Mouse (Mus musculus): ENCODE measurements at regions not wholly inside any gene's neighbourhood (a gene's known extent, or its start where the extent isn't known, plus 50 kb on each side); places are given as distances from the start of the nearest gene placed in this dataset.
A peak's percentile ranks its signal among the peaks of the same experiment; 100 is the strongest.

DNA sequence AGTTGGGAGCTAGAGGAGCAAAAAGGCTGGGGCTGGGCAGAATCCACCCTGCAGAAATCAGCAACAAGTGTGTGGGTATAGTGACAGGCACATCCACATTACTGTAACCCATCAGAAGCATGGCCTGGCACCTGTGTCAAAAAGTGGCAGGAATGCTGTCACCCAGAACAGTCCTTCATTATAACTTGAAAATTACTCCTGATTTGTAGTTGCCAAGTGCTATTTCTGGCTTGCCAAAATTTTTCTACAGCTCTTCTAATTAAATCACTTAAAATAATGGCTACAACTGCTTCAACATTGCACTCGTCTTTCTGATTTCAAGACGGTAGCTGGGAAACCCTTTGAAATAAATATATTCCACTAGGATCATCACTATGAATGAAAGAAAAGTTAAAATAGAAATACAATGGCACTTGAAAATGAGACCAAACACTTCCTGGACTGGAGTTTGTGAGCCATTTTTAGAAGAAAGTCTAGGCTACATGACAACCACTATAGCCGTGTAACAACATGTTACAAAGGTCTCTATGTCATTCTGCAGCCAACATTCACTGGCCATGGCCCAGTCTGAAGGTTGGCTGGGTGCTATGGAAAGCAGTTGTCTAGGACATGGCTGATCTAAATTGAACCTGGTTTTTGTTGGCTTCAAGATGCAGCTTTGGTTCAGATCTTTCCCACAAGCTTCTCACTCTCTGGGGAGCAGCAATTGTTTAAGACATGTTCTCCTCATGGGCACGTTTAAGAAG is 190.6 kb upstream of the Tapt1 start:
- ATAC-seq: no peak
- no peak for DNase-seq (ENCODE audit: low spot score)
- H3K27me3 ChIP-seq (ENCODE audit: insufficient read depth, low read length): no peaks in the 10 kb centered on the region
- no peaks in the 10 kb centered on the region for H3K36me3 ChIP-seq (ENCODE audit: insufficient read depth, low read length)
- no peak overlapping the region for H3K27ac ChIP-seq
- 56% methylated on average over 4 of the region's 4 CpGs for WGBS
- no peak for TF ChIP-seq CTCF (IDR thresholded peaks at IDR 0.05; ENCODE audit: low read depth)
- no peaks in the 10 kb centered on the region for H3K9me3 ChIP-seq (ENCODE audit: low read length)
- no peak overlapping the region for H3K4me2 ChIP-seq (ENCODE audit: low read depth, low read length)
- H3K4me3 ChIP-seq (ENCODE audit: low read length): no peak overlapping the region
- no peaks in the 10 kb centered on the region for H3K4me1 ChIP-seq (ENCODE audit: insufficient read depth, low read length)
- H3K9ac ChIP-seq (replicated peaks; ENCODE audit: low read length): no peak overlapping the region

GRCm38 (mm10) chr5:44414441-44414840 is 188.0 kb upstream of the Tapt1 start:
- no peak overlapping the region for H3K4me3 ChIP-seq (ENCODE audit: low read length)
- no peaks in the 10 kb centered on the region for H3K36me3 ChIP-seq (ENCODE audit: insufficient read depth, low read length)
- no peaks in the 10 kb centered on the region for H3K27me3 ChIP-seq (ENCODE audit: insufficient read depth, low read length)
- WGBS: 29% methylated on average over 7 of the region's 7 CpGs
- no peaks in the 10 kb centered on the region for H3K4me1 ChIP-seq (ENCODE audit: insufficient read depth, low read length)
- no peaks in the 10 kb centered on the region for H3K9me3 ChIP-seq (ENCODE audit: low read length)
- H3K27ac ChIP-seq: no peak overlapping the region; the same call in 1 of the 2 replicates
- peak; percentile 78 for ATAC-seq
- no peak for TF ChIP-seq CTCF (IDR thresholded peaks at IDR 0.05; ENCODE audit: low read depth)
- no peak overlapping the region for H3K9ac ChIP-seq (replicated peaks; ENCODE audit: low read length)
- DNase-seq (ENCODE audit: low spot score): peak; percentile 78
- H3K4me2 ChIP-seq (ENCODE audit: low read depth, low read length): no peak overlapping the region

DNA sequence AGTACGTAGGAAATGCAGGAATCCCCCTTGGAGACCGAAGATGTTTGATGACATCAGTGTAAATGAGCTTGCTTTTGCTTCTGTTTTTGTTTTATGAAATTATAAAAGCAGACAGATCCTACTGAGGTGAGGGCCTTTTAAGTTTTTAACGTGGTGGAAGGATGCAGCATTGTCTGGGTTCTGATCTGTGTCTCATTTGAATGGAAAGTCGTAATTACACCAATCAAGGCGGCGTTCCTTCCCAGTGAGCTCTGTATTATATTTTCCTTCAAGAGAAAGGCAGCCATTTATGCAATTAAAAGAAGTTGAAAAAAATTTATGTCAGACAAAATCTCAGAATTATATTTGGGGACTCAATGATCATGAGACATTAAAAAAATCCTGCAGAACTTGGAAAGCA is 176.9 kb upstream of the Tapt1 start:
- no peaks in the 10 kb centered on the region for H3K36me3 ChIP-seq (ENCODE audit: insufficient read depth, low read length)
- no peak overlapping the region for H3K4me2 ChIP-seq (ENCODE audit: low read depth, low read length)
- DNase-seq (ENCODE audit: low spot score) (no peak), ATAC-seq (no peak)
- H3K27me3 ChIP-seq (ENCODE audit: insufficient read depth, low read length): no peaks in the 10 kb centered on the region
- H3K4me3 ChIP-seq (ENCODE audit: low read length): no peak overlapping the region
- TF ChIP-seq CTCF (IDR thresholded peaks at IDR 0.05; ENCODE audit: low read depth): no peak
- no peak overlapping the region for H3K27ac ChIP-seq
- H3K9me3 ChIP-seq (ENCODE audit: low read length): no peaks in the 10 kb centered on the region
- no peaks in the 10 kb centered on the region for H3K4me1 ChIP-seq (ENCODE audit: insufficient read depth, low read length)
- 72% methylated on average over 6 of the region's 6 CpGs for WGBS
- H3K9ac ChIP-seq (replicated peaks; ENCODE audit: low read length): no peak overlapping the region

DNA sequence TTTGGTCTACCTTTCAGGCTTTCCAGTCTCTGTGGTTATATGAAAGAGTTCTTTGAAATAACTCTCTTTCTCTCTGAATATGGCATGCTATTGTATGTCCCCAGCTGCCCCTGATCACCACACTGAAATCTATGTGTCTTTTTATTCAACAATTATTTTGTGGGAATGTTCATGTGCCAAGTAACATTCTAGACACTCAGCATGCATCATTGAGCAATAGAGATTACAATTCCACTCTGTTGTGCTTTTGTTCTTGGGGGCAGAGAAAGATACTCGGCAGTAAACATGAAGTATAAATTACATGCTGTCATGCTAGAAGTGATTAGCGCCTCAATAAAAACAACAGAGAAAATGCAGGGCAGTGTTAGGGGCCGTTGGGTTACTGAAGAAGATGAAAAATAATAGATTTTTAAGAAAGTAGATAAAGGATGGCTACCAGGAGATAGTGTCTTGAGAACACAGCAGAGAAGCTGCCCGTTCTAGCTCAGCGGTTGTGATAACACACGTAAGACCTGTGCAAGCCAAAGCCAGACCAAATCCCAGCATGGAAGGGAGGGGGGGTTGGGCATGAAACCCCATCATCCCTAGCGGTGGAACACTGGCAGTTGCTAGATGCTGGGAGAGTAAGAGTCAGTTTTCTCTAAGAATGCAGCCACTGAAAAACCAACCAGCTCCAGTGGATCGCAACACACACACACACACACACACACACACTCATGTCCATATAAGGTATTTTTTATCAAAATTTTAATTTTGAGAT is 174.3 kb upstream of the Tapt1 start:
- Histone ChIP-seq H3K27ac (no peak overlapping the region), H3K4me2 (ENCODE audit: low read depth, low read length) (no peak overlapping the region), H3K36me3 (ENCODE audit: insufficient read depth, low read length) (no peaks in the 10 kb centered on the region), H3K9me3 (ENCODE audit: low read length) (no peaks in the 10 kb centered on the region), H3K4me1 (ENCODE audit: insufficient read depth, low read length) (no peaks in the 10 kb centered on the region), H3K9ac (replicated peaks; ENCODE audit: low read length) (no peak overlapping the region), H3K27me3 (ENCODE audit: insufficient read depth, low read length) (no peaks in the 10 kb centered on the region), H3K4me3 (ENCODE audit: low read length) (no peak overlapping the region)
- 71% methylated on average over 8 of the region's 8 CpGs for WGBS
- no peak for TF ChIP-seq CTCF (IDR thresholded peaks at IDR 0.05; ENCODE audit: low read depth)
- DNase-seq (ENCODE audit: low spot score): no peak
- no peak for ATAC-seq

DNA sequence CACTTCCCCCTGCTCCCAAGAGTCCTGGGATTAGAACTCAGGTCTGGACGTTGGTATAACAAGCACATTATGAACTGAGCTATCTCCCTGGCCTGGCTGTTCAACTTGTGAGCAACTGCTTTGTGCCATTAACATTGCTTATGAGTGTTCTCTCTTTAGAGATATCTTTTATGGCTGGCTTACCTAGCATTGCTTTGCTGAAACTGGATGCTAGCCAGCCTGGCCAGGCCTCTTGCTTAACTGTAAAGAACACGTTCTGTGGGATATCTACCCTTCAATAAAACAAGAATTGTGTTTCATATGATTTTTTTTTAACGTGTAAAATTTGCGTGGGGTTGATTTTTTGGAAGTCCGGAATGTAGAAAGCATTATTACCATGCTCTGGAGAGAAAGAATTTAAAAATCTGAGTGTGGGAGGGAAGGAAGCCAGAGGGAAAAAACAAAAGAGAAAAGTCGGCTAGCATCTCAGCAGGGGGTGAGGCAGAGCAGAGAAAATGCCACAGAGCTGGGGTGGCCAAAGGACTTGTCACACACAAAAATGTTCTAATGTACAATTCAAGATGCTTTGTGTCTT is 160.9 kb upstream of the Tapt1 start:
- Histone ChIP-seq H3K4me3 (ENCODE audit: low read length) (no peak overlapping the region), H3K4me1 (ENCODE audit: insufficient read depth, low read length) (no peaks in the 10 kb centered on the region), H3K27me3 (ENCODE audit: insufficient read depth, low read length) (no peaks in the 10 kb centered on the region), H3K27ac (no peak overlapping the region), H3K9ac (replicated peaks; ENCODE audit: low read length) (no peak overlapping the region), H3K4me2 (ENCODE audit: low read depth, low read length) (no peak overlapping the region), H3K9me3 (ENCODE audit: low read length) (no peaks in the 10 kb centered on the region), H3K36me3 (ENCODE audit: insufficient read depth, low read length) (no peaks in the 10 kb centered on the region)
- ATAC-seq (no peak), DNase-seq (ENCODE audit: low spot score) (no peak)
- no peak for TF ChIP-seq CTCF (IDR thresholded peaks at IDR 0.05; ENCODE audit: low read depth)
- 46% methylated on average over 6 of the region's 6 CpGs for WGBS

GRCm38 (mm10) chr5:44386176-44386575 is 159.8 kb upstream of the Tapt1 start:
- H3K4me3 ChIP-seq (ENCODE audit: low read length): no peak overlapping the region
- H3K4me2 ChIP-seq (ENCODE audit: low read depth, low read length): no peak overlapping the region
- H3K9ac ChIP-seq (replicated peaks; ENCODE audit: low read length): no peak overlapping the region
- H3K27ac ChIP-seq: no peak overlapping the region
- no peak for TF ChIP-seq CTCF (IDR thresholded peaks at IDR 0.05; ENCODE audit: low read depth)
- H3K36me3 ChIP-seq (ENCODE audit: insufficient read depth, low read length): no peaks in the 10 kb centered on the region
- H3K4me1 ChIP-seq (ENCODE audit: insufficient read depth, low read length): no peaks in the 10 kb centered on the region
- H3K27me3 ChIP-seq (ENCODE audit: insufficient read depth, low read length): no peaks in the 10 kb centered on the region
- WGBS: 39% methylated on average over 6 of the region's 6 CpGs
- no peak for ATAC-seq
- no peak for DNase-seq (ENCODE audit: low spot score)
- H3K9me3 ChIP-seq (ENCODE audit: low read length): no peaks in the 10 kb centered on the region

DNA sequence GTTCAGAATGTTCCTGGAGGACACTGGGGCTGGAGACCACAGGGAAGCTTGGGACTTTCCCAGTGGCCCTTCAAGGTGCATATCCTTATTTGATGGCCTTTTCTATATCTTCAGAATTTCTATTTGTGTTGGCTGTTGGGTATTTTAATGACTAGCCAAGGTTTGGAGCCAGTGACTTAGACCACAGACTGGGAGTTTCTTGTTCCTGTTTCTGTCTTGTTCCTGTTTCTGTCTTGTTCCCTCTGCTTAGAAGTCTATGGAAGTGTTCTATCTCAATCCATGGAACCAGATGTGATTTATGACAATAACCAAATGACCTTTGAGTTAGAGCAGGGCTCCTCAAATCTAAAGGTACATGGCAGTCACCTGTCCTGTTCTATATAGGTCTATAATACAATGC is 156.6 kb upstream of the Tapt1 start:
- no peak for ATAC-seq

More for the DNA sequence above, 156.6 kb upstream of the Tapt1 start:
- no peaks in the 10 kb centered on the region for H3K36me3 ChIP-seq (ENCODE audit: insufficient read depth, low read length)
- no peaks in the 10 kb centered on the region for H3K9me3 ChIP-seq (ENCODE audit: low read length)
- no peak overlapping the region for H3K4me2 ChIP-seq (ENCODE audit: low read depth, low read length)
- H3K27me3 ChIP-seq (ENCODE audit: insufficient read depth, low read length): no peaks in the 10 kb centered on the region
- H3K9ac ChIP-seq (replicated peaks; ENCODE audit: low read length): no peak overlapping the region
- no peak for DNase-seq (ENCODE audit: low spot score)
- no peaks in the 10 kb centered on the region for H3K4me1 ChIP-seq (ENCODE audit: insufficient read depth, low read length)
- no peak for TF ChIP-seq CTCF (IDR thresholded peaks at IDR 0.05; ENCODE audit: low read depth)
- H3K27ac ChIP-seq: no peak overlapping the region
- no peak overlapping the region for H3K4me3 ChIP-seq (ENCODE audit: low read length)

Measured in hindbrain, postnatal 0 days (tissue).